Comparison of ENCODE assay signal across 15 mouse cellular contexts in the genomic region with DNA sequence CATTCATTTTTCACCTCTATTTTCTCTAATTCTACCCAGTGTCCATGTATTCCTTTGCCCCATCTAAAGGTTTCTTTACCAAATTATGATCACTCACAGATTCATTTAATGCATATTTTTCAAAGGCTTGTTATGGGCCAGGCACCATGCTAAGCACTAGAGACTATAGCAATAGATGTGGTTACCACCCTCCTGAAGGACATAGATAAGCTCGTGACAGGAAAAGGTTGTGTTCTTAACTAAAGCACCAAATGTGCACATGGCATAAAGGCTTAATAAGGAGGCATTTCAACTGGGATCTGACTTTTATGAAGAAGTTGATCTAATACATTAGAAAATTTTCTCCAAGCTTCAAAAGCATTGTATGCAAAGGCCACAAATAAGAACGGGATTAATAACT.
"Had no signal": no experiment of that assay in that cellular context is flagged by ENCODE, and none has a peak within 500 bp of the region (broad histone marks: within the 10 kb centered on the region; RNA-seq: fewer than 3 reads in every experiment).

No protein-coding gene starts in this region.

- H3K4me3 ChIP-seq: kidney, embryonic 15.5 days; limb, embryonic 15.5 days; lung, embryonic 15.5 days; midbrain, embryonic 10.5 days; neural tube, embryonic 12.5 days; stomach, embryonic 15.5 days had no signal

- H3K9me3 ChIP-seq: kidney, embryonic 15.5 days; limb, embryonic 15.5 days; lung, embryonic 15.5 days; midbrain, embryonic 10.5 days; neural tube, embryonic 12.5 days; stomach, embryonic 15.5 days had no signal

- H3K9ac ChIP-seq: kidney, embryonic 15.5 days; limb, embryonic 15.5 days; lung, embryonic 15.5 days; neural tube, embryonic 12.5 days; stomach, embryonic 15.5 days had no signal

- H3K4me2 ChIP-seq: kidney, embryonic 15.5 days; limb, embryonic 15.5 days; lung, embryonic 15.5 days; neural tube, embryonic 12.5 days; stomach, embryonic 15.5 days had no signal

- H3K36me3 ChIP-seq: kidney, embryonic 15.5 days; limb, embryonic 15.5 days; lung, embryonic 15.5 days; midbrain, embryonic 10.5 days; neural tube, embryonic 12.5 days; stomach, embryonic 15.5 days had no signal

- DNase-seq: kidney, adult 18-20 months; kidney, postnatal 14 days; layer of hippocampus, adult 9-11 months; layer of hippocampus, postnatal 36 days; midbrain, embryonic 14.5 days; retina, postnatal 1 day; right cerebral cortex, postnatal 14 days; thymus, adult 2 months; thymus, postnatal 25 days had no signal

- H3K4me1 ChIP-seq: neural tube, embryonic 12.5 days; stomach, embryonic 15.5 days had no signal

- H3K27me3 ChIP-seq: kidney, embryonic 15.5 days; limb, embryonic 15.5 days; lung, embryonic 15.5 days; neural tube, embryonic 12.5 days; stomach, embryonic 15.5 days had no signal

- H3K27ac ChIP-seq: kidney, embryonic 15.5 days; limb, embryonic 15.5 days; lung, embryonic 15.5 days; midbrain, embryonic 10.5 days; neural tube, embryonic 12.5 days; stomach, embryonic 15.5 days had no signal
